Comparison of ENCODE assay signal across 10 mouse cellular contexts in the genomic region with DNA sequence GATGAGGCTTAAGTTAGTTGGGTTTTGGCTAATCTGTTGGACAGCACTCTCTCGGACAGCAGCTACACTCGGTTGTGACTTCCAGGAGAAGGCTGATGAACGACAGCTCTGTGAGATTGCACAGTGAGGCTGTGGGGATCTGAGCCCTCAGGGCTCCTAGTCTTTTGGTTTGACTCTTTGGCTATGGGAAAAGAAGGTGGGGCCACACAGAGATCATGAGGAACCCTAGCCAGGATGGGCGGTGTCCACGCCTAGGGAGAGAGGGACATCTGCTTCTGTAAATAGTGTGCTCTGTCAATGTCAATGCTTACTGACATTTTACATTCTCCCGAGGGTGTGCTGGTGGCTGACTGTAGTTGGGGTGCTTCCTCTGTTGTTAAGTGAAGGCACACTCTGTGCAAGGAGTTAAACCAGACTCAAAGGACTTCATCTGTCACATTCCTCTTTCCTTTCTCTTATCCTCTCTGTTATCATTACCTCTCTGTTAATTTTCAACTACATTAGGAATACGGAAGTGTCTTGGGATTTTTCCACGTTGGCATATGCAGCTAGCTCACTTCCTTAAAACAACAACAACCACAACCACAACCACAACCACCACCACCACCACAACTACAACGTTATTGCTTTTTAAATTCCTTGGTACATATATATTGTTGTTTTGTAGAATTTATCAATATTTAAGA. TPM values are rescaled to one million over a fixed set of nuclear protein-coding genes. Genes with fewer than 3 reads are reported as not detected.
DNase-seq lines count a peak whose midpoint lies in the region; ATAC-seq and TF ChIP-seq lines count a peak whose summit lies in the region.
"Had no signal": no experiment of that assay in that cellular context is flagged by ENCODE, and none has a peak within 500 bp of the region (broad histone marks: within the 10 kb centered on the region; RNA-seq: fewer than 3 reads in every experiment).

No protein-coding gene starts in this region.

- no peak overlapping the region for H3K4me3 ChIP-seq in lung, adult 2 months (replicated peaks; ENCODE audit: extremely low read depth, low read depth, low read length)

- peaks cover 9% of the 10 kb centered on the region for H3K4me1 ChIP-seq in lung, adult 2 months (ENCODE audit: control insufficient read depth, insufficient read depth, low read length)

- intact Hi-C loops in gastrocnemius, postnatal 36 days (cut with DNase I) = loop anchor here (10.0 kb wide), 1 partner anchor 152 kb away; no protein-coding TSS in a partner anchor
- intact Hi-C loops in heart, postnatal 25 days (cut with DNase I) = no loop called here

- TF ChIP-seq CTCF in lung, adult 2 months (IDR thresholded peaks at IDR 0.05; ENCODE audit: insufficient read depth, low read length) = no peak

- 0 out of 2 replicates have a peak, but pooled peaks have one; percentile 7 for TF ChIP-seq POLR2A in lung, adult 2 months (IDR thresholded peaks at IDR 0.05; ENCODE audit: borderline replicate concordance, extremely low read depth, low read depth, low read length)

- 29% methylated on average over 9 of the region's 9 CpGs for WGBS in lung, adult 2 months

- no peak for ATAC-seq in megakaryocyte-erythroid progenitor cell, adult 5-6 weeks (replicated peaks; ENCODE audit: low FRiP score, low TSS enrichment, poor library complexity, severe bottlenecking)
- ATAC-seq: forebrain, postnatal 0 days had no signal

- peak; percentile 64 for DNase-seq in MN1 (ENCODE audit: low spot score)
- DNase-seq in gastrocnemius, postnatal 36 days = peak; percentile 23 to 31
- DNase-seq in heart, postnatal 25 days (ENCODE audit: low spot score) = peak; percentile 39
- no peak for DNase-seq in lung, adult 2 months
- DNase-seq in frontal cortex, postnatal 10 days (ENCODE audit: low spot score in 2 of 2) = no peak
- no peak for DNase-seq in embryo, embryonic 11 days
- DNase-seq in right cerebral cortex, postnatal 4 days = no peak
- DNase-seq: forebrain, postnatal 0 days; kidney, adult 8-10 months had no signal

RNA-seq across cellular contexts. Expression of gene Cd28, which starts 54.2 kb away (rescaled TPM):
- 1 to 10 TPM; 2.2 to 2.6 TPM for total RNA-seq in gastrocnemius, postnatal 36 days (2021)
- total RNA-seq in heart, postnatal 25 days (2021) = 10 to 100 TPM in 1 of 2 experiments, 1 to 10 TPM in 1; 8.7 to 10.2 TPM
- polyA plus RNA-seq in lung, adult 2 months (2012; rRNA removed) = 0.50 and 0.52 TPM in 2 replicates
- total RNA-seq in megakaryocyte-erythroid progenitor cell, adult 5-6 weeks (2014; fragmentation: Nextera tagmentation) = 0.22 and 1.5 TPM in 2 replicates
- total RNA-seq in megakaryocyte-erythroid progenitor cell, adult 5-6 weeks (2017) = 0.19 and 2.7 TPM in 2 replicates

Comparison
In these comparisons a context has a peak if more than half of its experiments do, and no peak if none do; other contexts are left out.
1. DNase-seq: peak in MN1 (single experiment), gastrocnemius, postnatal 36 days (2 of 2) and heart, postnatal 25 days (single experiment); none in lung, adult 2 months (single experiment), frontal cortex, postnatal 10 days (0 of 2), embryo, embryonic 11 days (single experiment) and right cerebral cortex, postnatal 4 days (single experiment).